Mouse (Mus musculus): ENCODE data around the gene Ctnnbl1.

The Ctnnbl1 gene

GRCm38 (mm10) chr2:157750926-157751588 lies 13.9 kb downstream of the Ctnnbl1 start:
- no peak for DNase-seq (ENCODE audit: low spot score)

DNA sequence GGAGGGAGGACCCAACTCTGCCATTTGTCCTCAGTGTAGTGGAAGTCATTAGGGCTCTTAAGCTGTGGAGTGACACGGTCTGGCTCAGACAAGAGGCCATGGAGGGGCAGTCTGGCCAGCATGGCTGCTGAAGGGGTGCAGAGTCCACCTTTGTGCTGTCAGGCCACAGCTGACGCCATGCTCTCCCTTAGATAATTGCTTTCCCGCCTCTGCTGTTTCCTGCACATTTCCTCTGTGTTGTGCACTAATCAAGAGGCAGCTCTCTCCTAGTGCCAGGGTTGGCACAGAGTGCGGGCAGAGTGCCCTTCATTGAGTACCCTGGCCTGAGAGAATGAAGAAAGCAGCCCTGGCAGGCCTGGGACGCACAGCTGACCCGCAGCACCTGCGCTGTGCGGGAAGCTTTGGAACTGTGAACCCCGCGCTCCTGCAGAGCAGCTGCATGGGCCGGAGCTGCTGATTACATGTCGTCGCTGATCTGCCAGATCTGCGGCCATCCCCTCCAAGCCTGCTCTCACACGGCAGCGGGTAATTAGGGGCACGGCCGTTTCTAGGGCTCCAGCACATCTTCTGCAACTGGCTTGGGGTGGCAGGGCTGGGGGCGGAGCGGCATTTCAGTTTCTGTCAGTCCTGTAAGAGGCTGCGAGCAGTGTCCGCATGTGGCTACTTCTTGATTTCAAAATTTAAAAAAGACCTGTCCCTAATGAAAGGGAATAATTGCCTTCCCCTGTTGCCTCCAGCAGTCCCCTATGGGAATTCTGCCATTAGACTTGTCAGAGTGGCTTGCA lies 14.6 kb downstream of the Ctnnbl1 start:
- DNase-seq (ENCODE audit: low spot score) = peak; percentile 66

GRCm38 (mm10) chr2:157752374-157752743 lies 15.2 kb downstream of the Ctnnbl1 start:
- DNase-seq (ENCODE audit: low spot score) = no peak

- DNase-seq (ENCODE audit: low spot score) = no peak
These were observed 18.6 kb downstream of the Ctnnbl1 start for GRCm38 (mm10) chr2:157755771-157756170.

- DNase-seq (ENCODE audit: low spot score) = no peak
These were observed 19.0 kb downstream of the Ctnnbl1 start for GRCm38 (mm10) chr2:157756193-157756592.

DNA sequence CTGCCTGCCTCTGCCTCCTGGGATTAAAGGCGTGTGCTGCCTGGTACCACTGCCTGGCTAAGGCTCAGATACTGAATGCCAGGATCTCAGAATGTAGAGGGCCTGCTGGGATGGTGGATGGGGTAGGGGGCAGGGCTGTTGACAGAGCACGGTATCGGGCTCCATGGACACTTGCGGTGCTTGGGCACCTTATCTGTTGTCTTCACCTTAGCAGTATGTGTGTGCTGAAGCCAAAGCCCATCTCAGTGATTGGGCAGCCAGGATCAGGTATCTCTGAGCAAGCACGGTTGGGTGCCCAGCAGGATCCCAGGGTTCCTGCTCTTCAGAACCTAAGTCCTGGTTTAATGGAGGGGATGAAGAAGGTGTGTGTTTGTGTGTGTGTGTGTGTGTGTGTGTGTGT lies 21.2 kb downstream of the Ctnnbl1 start:
- DNase-seq (ENCODE audit: low spot score) = no peak

- no peak for DNase-seq (ENCODE audit: low spot score)
These were observed 22.5 kb downstream of the Ctnnbl1 start for GRCm38 (mm10) chr2:157759717-157760116.

DNA sequence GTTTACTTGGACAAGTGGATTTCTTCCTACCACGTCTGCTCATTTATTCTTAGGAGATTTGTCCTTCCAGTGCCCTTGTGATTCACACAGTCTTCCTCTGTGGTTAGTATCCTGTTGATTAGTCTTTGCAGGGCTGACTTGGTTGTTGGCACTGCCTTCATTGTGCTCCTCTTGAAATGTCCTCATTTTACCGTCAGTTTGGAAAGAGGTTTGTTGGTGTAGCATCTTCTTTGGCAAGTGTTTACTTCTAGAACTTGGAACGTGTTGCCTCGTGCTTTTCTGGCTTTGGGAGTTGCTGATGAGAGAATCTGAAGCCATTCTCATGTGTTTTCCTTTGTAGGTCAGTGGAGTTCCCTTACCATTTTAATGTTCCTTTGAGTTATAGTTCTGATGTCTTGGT lies 25.7 kb downstream of the Ctnnbl1 start:
- no peak for DNase-seq (ENCODE audit: low spot score)

DNA sequence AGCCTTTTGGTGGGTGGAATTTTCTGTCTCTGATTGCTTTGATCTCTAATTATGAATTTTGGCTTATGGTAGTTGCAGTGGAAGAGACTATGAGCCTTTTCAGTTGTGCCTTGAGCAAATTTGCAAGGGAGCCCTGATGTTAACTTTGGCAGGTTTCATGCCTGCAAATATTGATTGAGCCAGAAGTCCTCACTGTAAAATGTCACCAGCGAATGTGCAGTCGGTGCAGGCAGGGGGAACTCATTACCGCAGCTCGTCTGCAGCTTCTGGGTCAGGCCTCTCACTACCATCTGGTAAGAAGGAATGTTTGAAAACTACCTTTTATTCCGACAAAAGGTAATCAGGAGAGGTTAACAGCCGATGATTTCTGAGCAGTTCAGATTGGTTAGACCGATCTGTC lies 29.4 kb downstream of the Ctnnbl1 start:
- no peak for DNase-seq (ENCODE audit: low spot score)

GRCm38 (mm10) chr2:157768682-157769429 lies 31.7 kb downstream of the Ctnnbl1 start:
- DNase-seq (ENCODE audit: low spot score) = peak; percentile 69

DNA sequence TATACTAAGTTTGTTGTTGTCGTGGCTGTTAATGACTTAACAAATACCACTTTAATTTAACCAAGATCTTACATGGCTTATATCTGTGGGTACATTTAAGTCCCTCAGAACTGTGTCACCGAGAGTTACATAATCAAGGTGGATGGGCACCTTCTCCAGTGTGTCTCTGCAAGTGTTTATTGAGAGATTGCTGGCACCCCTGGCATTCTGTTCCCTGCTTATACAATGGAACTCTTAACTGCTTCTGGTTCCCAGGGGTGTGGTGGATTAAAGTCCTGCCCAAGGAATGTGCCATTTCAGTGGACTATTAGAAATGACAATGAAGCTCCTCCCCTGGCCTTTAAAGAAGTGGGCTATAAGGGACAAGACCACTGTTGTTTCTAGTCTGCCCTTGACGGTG lies 33.6 kb downstream of the Ctnnbl1 start:
- peak; percentile 40 for DNase-seq (ENCODE audit: low spot score)

GRCm38 (mm10) chr2:157773661-157774060 lies 36.5 kb downstream of the Ctnnbl1 start:
- no peak for DNase-seq (ENCODE audit: low spot score)

- no peak for DNase-seq (ENCODE audit: low spot score)
These were observed 38.8 kb downstream of the Ctnnbl1 start for GRCm38 (mm10) chr2:157775957-157776356.

DNA sequence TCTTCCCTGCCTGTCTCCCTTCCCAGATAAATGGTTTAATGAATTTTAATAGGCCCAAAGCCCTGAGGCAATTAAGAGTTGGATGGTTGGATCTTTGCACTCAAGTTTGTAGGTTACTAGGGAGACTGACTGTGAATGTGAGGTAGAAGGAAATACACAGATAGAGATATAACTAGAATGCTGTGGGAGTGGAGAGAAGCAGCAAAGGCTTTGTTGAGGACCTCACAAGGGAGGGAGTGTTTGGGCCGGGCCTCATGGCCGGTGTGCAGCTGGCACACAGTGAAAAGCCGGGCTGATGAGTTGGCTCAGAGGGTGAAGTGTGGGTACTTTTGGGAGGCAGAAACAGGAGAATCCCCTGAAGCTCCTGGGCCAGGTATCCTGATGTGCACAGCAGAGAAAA lies 43.8 kb downstream of the Ctnnbl1 start:
- DNase-seq (ENCODE audit: low spot score) = no peak

DNA sequence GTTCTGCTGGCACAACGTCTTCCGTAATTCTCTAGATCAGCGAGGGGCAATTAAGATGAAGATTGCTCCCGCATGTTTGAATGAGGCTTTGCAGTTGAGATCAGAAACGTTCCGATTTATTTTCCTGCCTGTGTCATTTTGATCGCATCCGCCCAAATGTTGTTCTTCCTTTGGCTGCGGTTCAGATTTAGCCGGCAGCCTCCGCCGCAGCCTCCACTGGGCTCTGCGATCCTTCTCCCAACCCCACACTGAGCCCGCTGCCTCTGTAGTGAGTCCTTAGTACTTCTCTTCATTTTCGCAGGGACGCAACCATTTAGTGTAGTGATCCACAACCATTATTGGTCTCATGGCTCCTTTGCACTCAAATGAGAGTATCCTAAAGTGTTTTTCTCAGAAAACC lies 46.0 kb downstream of the Ctnnbl1 start:
- no peak for DNase-seq (ENCODE audit: low spot score)

GRCm38 (mm10) chr2:157784238-157784637 lies 47.0 kb downstream of the Ctnnbl1 start:
- no peak for DNase-seq (ENCODE audit: low spot score)

DNA sequence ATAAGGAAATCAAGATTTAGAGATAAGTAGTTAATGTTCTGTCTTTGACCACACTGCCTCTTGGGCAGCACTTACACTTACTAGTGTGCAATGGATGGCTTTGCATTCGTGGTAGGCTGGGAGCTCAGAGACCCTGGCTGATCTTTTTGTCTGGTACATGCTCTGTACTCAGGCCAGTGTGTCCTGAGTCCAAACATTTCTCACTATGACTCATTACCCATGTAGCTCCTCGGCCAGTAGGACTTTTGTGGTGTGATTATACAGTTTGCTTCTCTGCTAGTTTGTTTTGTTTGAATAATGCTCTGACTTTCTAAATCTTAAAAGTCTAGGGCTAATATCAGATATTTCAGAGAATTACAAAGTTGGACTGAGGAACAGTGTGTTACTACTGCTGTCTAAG lies 47.4 kb downstream of the Ctnnbl1 start:
- DNase-seq (ENCODE audit: low spot score) = no peak

GRCm38 (mm10) chr2:157789226-157789625 lies 52.0 kb downstream of the Ctnnbl1 start:
- no peak for DNase-seq (ENCODE audit: low spot score)

- no peak for DNase-seq (ENCODE audit: low spot score)
These were observed 53.8 kb downstream of the Ctnnbl1 start for GRCm38 (mm10) chr2:157790836-157791495.

GRCm38 (mm10) chr2:157791528-157792162 lies 54.4 kb downstream of the Ctnnbl1 start:
- DNase-seq (ENCODE audit: low spot score) = no peak

DNA sequence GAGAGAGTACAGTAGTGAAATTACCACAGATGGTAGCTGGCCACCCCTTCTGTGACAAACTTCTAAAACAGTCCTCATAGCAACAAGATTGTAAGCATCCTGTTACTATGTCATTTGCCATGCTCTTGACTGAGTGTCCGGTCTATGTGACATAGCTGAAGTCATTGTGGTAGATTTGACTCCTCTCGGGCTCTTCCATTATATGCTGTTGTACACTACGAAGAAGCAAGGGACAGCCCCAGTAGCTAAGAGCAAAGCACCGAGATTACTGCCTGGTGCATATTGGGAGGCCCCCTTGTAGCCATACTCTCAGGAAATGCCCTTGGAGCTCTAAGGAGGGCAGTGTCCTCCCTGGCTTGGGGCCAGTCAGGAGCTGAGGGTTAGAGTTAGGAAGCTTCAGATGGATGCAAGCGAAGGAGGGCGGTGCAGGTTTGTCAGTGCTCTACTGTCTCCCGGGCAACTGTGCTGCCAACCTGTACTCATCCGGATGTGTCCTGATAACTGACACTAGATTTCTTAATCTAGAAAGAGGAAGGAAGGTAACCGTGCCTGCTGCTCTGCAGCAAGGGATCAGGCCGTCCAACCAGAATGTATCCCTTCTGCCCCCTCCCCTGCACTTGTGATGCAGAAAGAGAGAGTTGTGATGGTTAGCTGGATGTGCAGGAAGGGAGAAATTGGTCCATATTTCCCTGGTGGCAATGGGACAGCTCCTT lies 55.8 kb downstream of the Ctnnbl1 start:
- DNase-seq (ENCODE audit: low spot score) = no peak
